Mouse (Mus musculus) MEL (cell line): ENCODE results near the gene Spata21. TPM values are rescaled to one million over a fixed set of nuclear protein-coding genes. Genes with fewer than 3 reads are reported as not detected.

ENCODE experiments used
- DNase-seq: peaks from one replicate; pipeline ENCODE4 v3.0.0; 2011; ENCODE audit warnings: low read depth, low spot score
- H3K27ac ChIP-seq: 2 replicates; pipeline ENCODE4 v1.5.1; 2012; ENCODE audit warnings: low read depth, mild to moderate bottlenecking, control low read depth, low read length, moderate library complexity; ENCODE audit not compliant: control insufficient read depth
- H3K27me3 ChIP-seq, 2 experiments: fragments of 150-350 bp in 1 of 2; sonication (generic) in 1 of 2; 2 replicates each; pipeline ENCODE4 v1.6.1; 2012; ENCODE audit warnings: low read length in 2 of 2, mild to moderate bottlenecking in 2 of 2, improper control_type of control experiment in 1 of 2, moderate library complexity in 1 of 2; ENCODE audit not compliant: insufficient read depth in 2 of 2, control insufficient read depth in 1 of 2
- H3K36me3 ChIP-seq, 2 experiments: 2 replicates each; pipeline ENCODE4 v1.6.1; 2012 to 2014; ENCODE audit warnings: low read length in 2 of 2, improper control_type of control experiment in 1 of 2, inconsistent platforms in 1 of 2, mild to moderate bottlenecking in 1 of 2; ENCODE audit not compliant: insufficient read depth in 2 of 2, control insufficient read depth in 1 of 2
- H3K4me1 ChIP-seq, 2 experiments: fragments of 150-350 bp in 1 of 2; sonication (generic) in 1 of 2; 2 replicates each; pipeline ENCODE4 v1.6.1; 2012; ENCODE audit warnings: low read length in 2 of 2, improper control_type of control experiment in 1 of 2, mild to moderate bottlenecking in 1 of 2; ENCODE audit not compliant: insufficient read depth in 2 of 2, control insufficient read depth in 1 of 2
- H3K4me3 ChIP-seq, 2 experiments: fragments of 150-350 bp in 1 of 2; sonication (generic) in 1 of 2; 2 replicates each; pipeline ENCODE4 v1.5.1; 2012; ENCODE audit warnings: low read depth in 2 of 2, low read length in 2 of 2, mild to moderate bottlenecking in 2 of 2, moderate library complexity in 2 of 2, control low read depth in 1 of 2, improper control_type of control experiment in 1 of 2; ENCODE audit not compliant: control insufficient read depth in 1 of 2, insufficient read depth in 1 of 2
- H3K79me2 ChIP-seq: 2 replicates; pipeline ENCODE4 v1.6.1; 2012; ENCODE audit warnings: mild to moderate bottlenecking, low read length, moderate library complexity; ENCODE audit not compliant: control insufficient read depth, poor library complexity, insufficient read depth
- H3K9ac ChIP-seq: 2 replicates; pipeline ENCODE4 v1.6.1; 2012; ENCODE audit warnings: low read depth, mild to moderate bottlenecking, control low read depth, low read length, moderate library complexity; ENCODE audit not compliant: control insufficient read depth, poor library complexity, severe bottlenecking
- H3K9me3 ChIP-seq: fragments of 150-350 bp; sonication (generic); replicated peaks from 2 replicates; pipeline ENCODE4 v1.6.1; 2012; ENCODE audit warnings: mild to moderate bottlenecking, low read length, improper control_type of control experiment, moderate library complexity; ENCODE audit not compliant: insufficient read depth
- CHD2 ChIP-seq: IDR thresholded peaks from 2 replicates; pipeline ENCODE4 v1.6.1; 2011; ENCODE audit warnings: low read length, improper control_type of control experiment
- CTCF ChIP-seq, 3 experiments: IDR thresholded peaks in 2 of 3; conservative IDR thresholded peaks in 1 of 3; 2 replicates each; pipeline ENCODE4 v1.5.1; 2011 to 2012; ENCODE audit warnings: low read length in 3 of 3, low read depth in 2 of 3, mild to moderate bottlenecking in 2 of 3, improper control_type of control experiment in 1 of 3, inconsistent platforms in 1 of 3, mixed read lengths in 1 of 3, moderate library complexity in 1 of 3; ENCODE audit not compliant: control insufficient read depth in 1 of 3, insufficient read depth in 1 of 3, poor library complexity in 1 of 3, severe bottlenecking in 1 of 3
- GATA1 ChIP-seq: IDR thresholded peaks from 2 replicates; pipeline ENCODE4 v1.6.1; 2011; ENCODE audit warnings: low read depth, low read length, improper control_type of control experiment
- MAFK ChIP-seq: IDR thresholded peaks from 2 replicates; pipeline ENCODE4 v1.6.1; 2011; ENCODE audit warnings: low read depth, mild to moderate bottlenecking, low read length, improper control_type of control experiment, borderline replicate concordance
- MAZ ChIP-seq: IDR thresholded peaks from 2 replicates; pipeline ENCODE4 v1.6.1; 2012; ENCODE audit warnings: low read depth, mild to moderate bottlenecking, inconsistent platforms, low read length, improper control_type of control experiment
- MEF2A ChIP-seq: IDR thresholded peaks from 2 replicates; pipeline ENCODE4 v1.6.1; 2014; ENCODE audit warnings: low read depth, mild to moderate bottlenecking, inconsistent platforms, low read length, improper control_type of control experiment; ENCODE audit not compliant: poor library complexity, insufficient replicate concordance, severe bottlenecking; ENCODE audit errors: extremely low read depth
- MXI1 ChIP-seq: IDR thresholded peaks from 2 replicates; pipeline ENCODE4 v1.6.1; 2011; ENCODE audit warnings: mild to moderate bottlenecking, low read depth, low read length, improper control_type of control experiment
- MYC ChIP-seq: IDR thresholded peaks from 2 replicates; pipeline ENCODE4 v1.6.1; 2011; ENCODE audit warnings: low read depth, mild to moderate bottlenecking, low read length, improper control_type of control experiment, moderate library complexity
- NELFE ChIP-seq: IDR thresholded peaks from 2 replicates; pipeline ENCODE4 v1.6.1; 2011; ENCODE audit warnings: low read depth, low read length, improper control_type of control experiment
- POLR2A ChIP-seq, 2 experiments: IDR thresholded peaks; 2 replicates each; pipeline ENCODE4 v1.6.1; 2011 to 2012; ENCODE audit warnings: low read length in 2 of 2, mild to moderate bottlenecking in 2 of 2, control low read depth in 1 of 2, improper control_type of control experiment in 1 of 2, low read depth in 1 of 2, moderate library complexity in 1 of 2; ENCODE audit not compliant: control insufficient read depth in 1 of 2, insufficient read depth in 1 of 2, poor library complexity in 1 of 2
- POLR2AphosphoS2 ChIP-seq: IDR thresholded peaks from 2 replicates; pipeline ENCODE4 v1.6.1; 2011; ENCODE audit warnings: low read length, improper control_type of control experiment
- POLR2AphosphoS5 ChIP-seq: IDR thresholded peaks from 2 replicates; pipeline ENCODE4 v1.6.1; 2012; ENCODE audit warnings: low read depth, borderline replicate concordance, mild to moderate bottlenecking, inconsistent platforms, low read length, moderate library complexity, mixed read lengths
- RAD21 ChIP-seq: IDR thresholded peaks from 2 replicates; pipeline ENCODE4 v1.6.1; 2011; ENCODE audit warnings: mild to moderate bottlenecking, low read depth, low read length, improper control_type of control experiment
- RCOR1 ChIP-seq: IDR thresholded peaks from 2 replicates; pipeline ENCODE4 v1.6.1; 2012; ENCODE audit warnings: low read depth, mild to moderate bottlenecking, inconsistent platforms, low read length, improper control_type of control experiment
- SIN3A ChIP-seq: IDR thresholded peaks from 2 replicates; pipeline ENCODE4 v1.6.1; 2012; ENCODE audit warnings: low read length, improper control_type of control experiment, inconsistent platforms
- SMC3 ChIP-seq: IDR thresholded peaks from 2 replicates; pipeline ENCODE4 v1.6.1; 2011; ENCODE audit warnings: low read depth, low read length, improper control_type of control experiment
- TCF12 ChIP-seq: IDR thresholded peaks from 2 replicates; pipeline ENCODE4 v1.6.1; 2014; ENCODE audit warnings: low read depth, mild to moderate bottlenecking, inconsistent platforms, low read length, improper control_type of control experiment, moderate library complexity
- USF2 ChIP-seq, 2 experiments: IDR thresholded peaks; 2 replicates each; pipeline ENCODE4 v1.6.1; 2011 to 2012; ENCODE audit warnings: improper control_type of control experiment in 2 of 2, low read length in 2 of 2, borderline replicate concordance in 1 of 2, inconsistent platforms in 1 of 2, low read depth in 1 of 2, mild to moderate bottlenecking in 1 of 2; ENCODE audit not compliant: insufficient read depth in 1 of 2
- ZC3H11A ChIP-seq: IDR thresholded peaks from 2 replicates; pipeline ENCODE4 v1.6.1; 2012; ENCODE audit warnings: low read depth, mild to moderate bottlenecking, inconsistent platforms, low read length, improper control_type of control experiment
- ZKSCAN1 ChIP-seq: IDR thresholded peaks from 2 replicates; pipeline ENCODE4 v1.6.1; 2012; ENCODE audit warnings: low read depth, mild to moderate bottlenecking, inconsistent platforms, low read length, improper control_type of control experiment, moderate library complexity
- polyA plus RNA-seq, 2 experiments: library from polyadenylated mRNA; stranded (reverse) in 1 of 2; unstranded in 1 of 2; fragments of >175 nt in 1 of 2; fragments of >200 nt in 1 of 2; gene quantifications; 2 replicates each; pipeline versions ENCODE4 v1.2.1 to v1.2.4; 2012; ENCODE audit warnings: low replicate concordance in 2 of 2, low read depth in 1 of 2; ENCODE audit not compliant: insufficient read length in 2 of 2, insufficient read depth in 1 of 2, missing spikeins in 1 of 2
- total RNA-seq: library from RNA; depleted of rRNA; stranded (reverse); fragments of 300-350 nt; gene quantifications from 2 replicates; pipeline ENCODE4 v1.2.3, GENCODE M21; 2012

Gene Spata21
- total and polyA plus RNA-seq, 3 experiments: not detected

GRCm38 (mm10) chr4:141077681-141078509, 10.2 kb upstream of the Spata21 start, which contains the start of gene Necap2 (continued):
- peak; percentile 83; the same call in 1 of the 2 replicates for TF ChIP-seq POLR2AphosphoS2
- TF ChIP-seq MAZ: peak; percentile 97
- peak; percentile 87 for TF ChIP-seq MXI1

GRCm38 (mm10) chr4:141078510-141079137, 9.5 kb upstream of the Spata21 start:
- no peak overlapping the region for H3K27ac ChIP-seq
- H3K36me3 ChIP-seq: peaks cover 0 to 24% of the 10 kb centered on the region in 2 experiments; a peak in 2 of 4 replicates
- no peaks in the 10 kb centered on the region for H3K27me3 ChIP-seq
- no peak for DNase-seq
- H3K4me1 ChIP-seq: peaks cover 10 to 25% of the 10 kb centered on the region in 2 experiments
- no peak for TF ChIP-seq POLR2A (IDR thresholded peaks at IDR 0.05; ENCODE audit: control insufficient read depth in 1 of 2, insufficient read depth in 1 of 2, low read depth in 1 of 2, low read length in 2 of 2, poor library complexity in 1 of 2)
- peak; percentile 76; the same call in 1 of the 2 replicates for TF ChIP-seq ZKSCAN1
- peaks cover 28% of the 10 kb centered on the region for H3K79me2 ChIP-seq
- no peaks in the 10 kb centered on the region for H3K9me3 ChIP-seq
- no peak overlapping the region for H3K9ac ChIP-seq
- peak overlapping the region; percentile 21 to 28; a peak in 2 of 4 replicates for H3K4me3 ChIP-seq

GRCm38 (mm10) chr4:141086862-141087261, 1.3 kb upstream of the Spata21 start:
- Histone ChIP-seq H3K27me3 (peaks cover 0 to 4% of the 10 kb centered on the region in 2 experiments; a peak in 3 of 4 replicates), H3K4me3 (no peak overlapping the region)
- no peak for TF ChIP-seq POLR2A (IDR thresholded peaks at IDR 0.05; ENCODE audit: control insufficient read depth in 1 of 2, insufficient read depth in 1 of 2, low read depth in 1 of 2, low read length in 2 of 2, poor library complexity in 1 of 2)
- TF ChIP-seq ZC3H11A: no peak
- TF ChIP-seq CTCF (IDR thresholded peaks at IDR 0.05 in 2 of 3, conservative IDR thresholded peaks at IDR 0.05 in 1 of 3; ENCODE audit: control insufficient read depth in 1 of 3, insufficient read depth in 1 of 3, low read depth in 2 of 3, low read length in 3 of 3, poor library complexity in 1 of 3, severe bottlenecking in 1 of 3): no peak
- TF ChIP-seq CHD2: no peak
- no peak for TF ChIP-seq MAZ
- no peak for TF ChIP-seq NELFE
- no peak for TF ChIP-seq SMC3
- TF ChIP-seq RAD21: no peak
- TF ChIP-seq ZKSCAN1: no peak
- no peak for TF ChIP-seq USF2 (IDR thresholded peaks at IDR 0.05; ENCODE audit: borderline replicate concordance in 1 of 2, insufficient read depth in 1 of 2, low read depth in 1 of 2, low read length in 2 of 2)
- no peak for TF ChIP-seq MXI1
- TF ChIP-seq GATA1: no peak
- TF ChIP-seq MEF2A: no peak
- no peak for TF ChIP-seq RCOR1
- no peak for TF ChIP-seq TCF12
- TF ChIP-seq POLR2AphosphoS5: no peak
- TF ChIP-seq MYC: no peak
- no peak for TF ChIP-seq MAFK
- no peak for TF ChIP-seq SIN3A
- TF ChIP-seq, all 39 proteins: peak for 0
- Histone ChIP-seq H3K4me1 (no peaks in the 10 kb centered on the region), H3K36me3 (no peaks in the 10 kb centered on the region), H3K79me2 (no peaks in the 10 kb centered on the region), H3K9ac (no peak overlapping the region), H3K9me3 (no peaks in the 10 kb centered on the region), H3K27ac (no peak overlapping the region)
- DNase-seq: no peak
